Mouse (Mus musculus): Measurements from ENCODE around the gene Tmem120a. TPM values are rescaled to one million over a fixed set of nuclear protein-coding genes. Genes with fewer than 3 reads are reported as not detected.

Gene Tmem120a
- polyA plus RNA-seq, 1 experiment from 2014 or later, result 65.1 TPM

DNA sequence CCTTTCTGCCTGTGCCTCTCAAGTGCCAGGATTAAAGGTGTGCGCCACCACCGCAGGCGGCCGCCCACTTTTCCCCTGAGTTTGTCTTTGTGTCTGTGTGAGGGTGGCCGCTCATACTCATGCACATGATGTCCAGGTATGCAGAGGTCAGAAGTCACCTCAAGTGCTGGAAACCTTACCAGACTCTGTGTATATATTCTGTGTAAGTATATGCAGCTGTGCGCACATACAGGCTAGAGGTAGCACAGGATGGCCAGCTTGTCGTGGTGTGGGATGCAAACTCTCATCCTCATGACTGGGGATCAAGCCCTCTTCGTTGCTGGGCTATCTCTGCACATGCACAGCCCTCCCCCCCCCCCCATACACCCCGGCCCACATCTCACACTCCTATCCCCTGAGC lies 16.4 kb downstream of the Tmem120a start:
- no peaks in the 10 kb centered on the region for H3K9me3 ChIP-seq (ENCODE audit: control insufficient read depth, low read length)
- no peak overlapping the region for H3K27ac ChIP-seq (ENCODE audit: low read depth, low read length)
- H3K9ac ChIP-seq (ENCODE audit: low read depth, low read length), result no peak overlapping the region
- H3K4me2 ChIP-seq (replicated peaks; ENCODE audit: low read depth, low read length), result no peak overlapping the region
- WGBS, result 95% methylated on average over 9 of the region's 9 CpGs
- H3K4me1 ChIP-seq (ENCODE audit: control insufficient read depth, insufficient read depth, low read length), result peaks cover 24% of the 10 kb centered on the region
- peaks cover 47% of the 10 kb centered on the region for H3K36me3 ChIP-seq (ENCODE audit: control insufficient read depth, insufficient read depth, low read length)
- no peaks in the 10 kb centered on the region for H3K27me3 ChIP-seq (ENCODE audit: control insufficient read depth, insufficient read depth, low read length)
- no peak overlapping the region for H3K4me3 ChIP-seq (ENCODE audit: low read length)
- no peak for ATAC-seq (ENCODE audit: low FRiP score, low TSS enrichment)

DNA sequence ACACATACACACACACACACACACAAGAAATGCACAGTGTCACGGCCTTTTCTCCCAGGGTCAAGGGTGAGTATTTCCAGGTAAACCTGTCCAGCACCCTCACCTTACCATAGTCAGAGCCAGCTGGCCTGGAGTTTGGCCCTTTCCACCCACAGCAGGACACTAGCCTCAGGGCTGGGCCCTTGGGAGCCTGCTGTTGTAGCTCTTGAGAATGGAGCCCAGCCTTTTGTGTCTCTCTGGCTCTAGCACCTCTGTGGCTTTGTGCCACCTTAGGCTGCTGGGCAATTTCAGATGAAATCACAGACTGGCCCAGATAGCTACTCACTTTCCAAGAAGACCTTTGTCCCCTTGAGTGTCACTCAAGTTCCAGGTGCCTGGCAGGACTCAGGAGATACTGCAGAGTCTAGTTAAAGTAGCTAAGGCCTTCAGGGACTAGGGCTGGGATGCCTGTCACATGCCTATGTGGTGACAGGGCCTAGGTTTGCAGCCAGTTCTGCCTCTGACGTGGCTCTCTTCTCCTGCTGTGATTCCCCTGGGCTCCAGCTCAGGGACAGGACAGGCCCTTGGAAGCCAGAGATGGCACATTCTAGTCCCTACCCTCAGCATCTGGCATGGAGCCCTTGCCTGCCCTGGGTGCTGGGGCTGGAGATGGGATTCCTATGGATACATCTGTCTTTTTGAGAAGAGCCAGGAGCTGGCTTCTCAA lies 17.5 kb downstream of the Tmem120a start:
- Histone ChIP-seq H3K4me2 (replicated peaks; ENCODE audit: low read depth, low read length) (no peak overlapping the region), H3K9ac (ENCODE audit: low read depth, low read length) (no peak overlapping the region), H3K27ac (ENCODE audit: low read depth, low read length) (no peak overlapping the region), H3K36me3 (ENCODE audit: control insufficient read depth, insufficient read depth, low read length) (peaks cover 36% of the 10 kb centered on the region), H3K4me1 (ENCODE audit: control insufficient read depth, insufficient read depth, low read length) (peaks cover 24% of the 10 kb centered on the region), H3K4me3 (ENCODE audit: low read length) (no peak overlapping the region), H3K27me3 (ENCODE audit: control insufficient read depth, insufficient read depth, low read length) (no peaks in the 10 kb centered on the region), H3K9me3 (ENCODE audit: control insufficient read depth, low read length) (no peaks in the 10 kb centered on the region)
- WGBS, result 84% methylated on average over 2 of the region's 2 CpGs
- no peak for ATAC-seq (ENCODE audit: low FRiP score, low TSS enrichment)

DNA sequence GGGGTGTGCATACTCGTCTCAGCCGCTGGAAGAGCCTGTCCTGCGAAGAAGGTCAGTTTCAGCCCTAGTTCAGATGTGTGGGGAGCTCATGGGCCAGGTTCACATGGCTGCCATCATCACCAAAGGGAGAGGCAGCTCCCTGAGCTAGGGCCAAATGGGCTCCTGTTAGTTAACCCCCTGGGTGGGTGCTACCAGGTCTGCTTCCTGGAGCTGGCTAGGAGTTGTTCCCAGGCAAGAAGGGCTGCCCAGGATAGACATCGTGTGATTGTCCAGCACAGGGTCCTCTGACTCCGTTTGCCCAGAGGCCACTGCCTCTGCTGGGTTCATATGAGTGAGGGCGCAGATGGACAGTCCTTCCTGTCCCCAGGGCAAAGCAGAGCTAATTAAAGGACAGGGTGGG lies 18.3 kb downstream of the Tmem120a start:
- peak overlapping the region; percentile 32; the same call in 1 of the 2 replicates for H3K9ac ChIP-seq (ENCODE audit: low read depth, low read length)
- 29% methylated on average over 6 of the region's 6 CpGs for WGBS
- H3K27ac ChIP-seq (ENCODE audit: low read depth, low read length), result peak overlapping the region; percentile 76; the same call in 1 of the 2 replicates
- H3K4me1 ChIP-seq (ENCODE audit: control insufficient read depth, insufficient read depth, low read length), result peaks cover 24% of the 10 kb centered on the region
- peaks cover 28% of the 10 kb centered on the region for H3K36me3 ChIP-seq (ENCODE audit: control insufficient read depth, insufficient read depth, low read length)
- ATAC-seq (ENCODE audit: low FRiP score, low TSS enrichment), result no peak
- no peak overlapping the region for H3K4me3 ChIP-seq (ENCODE audit: low read length)
- peak overlapping the region; percentile 32 for H3K4me2 ChIP-seq (replicated peaks; ENCODE audit: low read depth, low read length)
- no peaks in the 10 kb centered on the region for H3K27me3 ChIP-seq (ENCODE audit: control insufficient read depth, insufficient read depth, low read length)
- no peaks in the 10 kb centered on the region for H3K9me3 ChIP-seq (ENCODE audit: control insufficient read depth, low read length)

DNA sequence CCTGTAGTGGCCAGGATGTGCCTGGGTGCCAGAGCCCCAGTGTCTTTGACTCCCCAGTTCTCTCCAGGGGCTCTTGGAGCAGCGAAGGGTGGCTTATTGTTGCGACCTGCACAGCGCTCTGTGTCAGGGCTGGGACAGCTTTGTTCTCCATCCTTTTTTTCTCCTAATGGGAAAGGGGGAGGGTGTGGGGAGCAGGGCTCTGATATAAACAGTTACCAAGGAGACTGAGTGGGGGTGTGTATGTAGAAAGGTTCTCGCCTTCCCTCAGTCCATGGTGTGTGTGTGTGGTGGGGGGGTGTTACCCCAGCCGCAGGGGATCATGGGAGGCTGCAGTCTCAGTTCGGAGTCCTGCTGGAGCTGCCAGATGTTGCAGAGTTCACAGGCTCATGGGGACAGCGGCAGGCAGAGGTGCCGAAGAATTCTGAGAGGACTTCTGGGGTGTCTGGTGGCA lies 18.8 kb downstream of the Tmem120a start:
- Histone ChIP-seq H3K27ac (ENCODE audit: low read depth, low read length) (peak overlapping the region; percentile 76), H3K27me3 (ENCODE audit: control insufficient read depth, insufficient read depth, low read length) (no peaks in the 10 kb centered on the region), H3K9ac (ENCODE audit: low read depth, low read length) (peak overlapping the region; percentile 32), H3K4me1 (ENCODE audit: control insufficient read depth, insufficient read depth, low read length) (peaks cover 24% of the 10 kb centered on the region), H3K4me3 (ENCODE audit: low read length) (no peak overlapping the region), H3K4me2 (replicated peaks; ENCODE audit: low read depth, low read length) (peak overlapping the region; percentile 32), H3K9me3 (ENCODE audit: control insufficient read depth, low read length) (no peaks in the 10 kb centered on the region), H3K36me3 (ENCODE audit: control insufficient read depth, insufficient read depth, low read length) (peaks cover 22% of the 10 kb centered on the region)
- peak; percentile 77 for ATAC-seq (ENCODE audit: low FRiP score, low TSS enrichment)
- 8% methylated on average over 8 of the region's 8 CpGs for WGBS

DNA sequence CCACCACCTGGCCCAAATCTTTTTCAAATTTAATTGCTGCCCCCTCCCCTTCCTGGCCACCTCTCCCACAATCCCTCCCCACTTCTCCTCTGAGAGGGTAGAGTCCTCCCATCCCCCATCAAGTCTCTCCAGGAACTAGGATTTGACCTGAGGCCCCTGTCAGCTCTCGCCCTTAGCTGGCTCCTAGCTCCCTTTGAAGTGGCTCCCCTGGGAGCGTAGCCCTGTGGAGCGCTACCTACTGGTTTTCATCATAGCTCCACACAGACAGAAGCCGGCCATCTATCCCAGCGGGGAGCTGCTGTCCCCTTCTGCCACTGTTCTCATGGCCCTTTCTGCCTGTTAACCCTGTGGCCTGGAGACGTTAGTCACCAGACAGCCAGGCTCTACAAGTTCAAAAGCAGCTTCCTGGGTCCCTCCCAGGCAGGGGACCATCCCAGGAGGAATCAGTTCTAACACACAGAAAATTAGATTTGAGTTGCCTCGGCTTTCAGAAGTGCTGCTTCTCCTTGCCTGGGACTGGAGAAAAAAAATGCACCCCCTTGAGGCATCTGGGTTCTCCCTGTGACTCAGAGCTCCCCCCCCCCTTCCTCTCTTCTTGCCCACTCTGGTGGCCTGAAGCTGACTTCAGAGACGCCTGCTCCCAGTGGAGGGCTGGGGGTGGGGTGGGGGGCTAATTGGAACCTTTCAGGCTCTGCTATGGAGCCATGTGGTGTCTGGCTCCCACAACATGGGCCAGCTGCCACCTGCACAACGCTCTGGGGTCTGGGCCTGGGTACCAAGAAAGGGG lies 19.5 kb downstream of the Tmem120a start:
- peak overlapping the region; percentile 32; the same call in 1 of the 2 replicates for H3K4me2 ChIP-seq (replicated peaks; ENCODE audit: low read depth, low read length)
- peak overlapping the region; percentile 31 for H3K9ac ChIP-seq (ENCODE audit: low read depth, low read length)
- no peak overlapping the region for H3K4me3 ChIP-seq (ENCODE audit: low read length)
- peak; percentile 47 for ATAC-seq (ENCODE audit: low FRiP score, low TSS enrichment)
- WGBS, result 16% methylated on average over 9 of the region's 9 CpGs
- no peaks in the 10 kb centered on the region for H3K9me3 ChIP-seq (ENCODE audit: control insufficient read depth, low read length)
- peak overlapping the region; percentile 76 for H3K27ac ChIP-seq (ENCODE audit: low read depth, low read length)
- peaks cover 24% of the 10 kb centered on the region for H3K4me1 ChIP-seq (ENCODE audit: control insufficient read depth, insufficient read depth, low read length)
- peaks cover 15% of the 10 kb centered on the region for H3K36me3 ChIP-seq (ENCODE audit: control insufficient read depth, insufficient read depth, low read length)
- H3K27me3 ChIP-seq (ENCODE audit: control insufficient read depth, insufficient read depth, low read length), result no peaks in the 10 kb centered on the region

DNA sequence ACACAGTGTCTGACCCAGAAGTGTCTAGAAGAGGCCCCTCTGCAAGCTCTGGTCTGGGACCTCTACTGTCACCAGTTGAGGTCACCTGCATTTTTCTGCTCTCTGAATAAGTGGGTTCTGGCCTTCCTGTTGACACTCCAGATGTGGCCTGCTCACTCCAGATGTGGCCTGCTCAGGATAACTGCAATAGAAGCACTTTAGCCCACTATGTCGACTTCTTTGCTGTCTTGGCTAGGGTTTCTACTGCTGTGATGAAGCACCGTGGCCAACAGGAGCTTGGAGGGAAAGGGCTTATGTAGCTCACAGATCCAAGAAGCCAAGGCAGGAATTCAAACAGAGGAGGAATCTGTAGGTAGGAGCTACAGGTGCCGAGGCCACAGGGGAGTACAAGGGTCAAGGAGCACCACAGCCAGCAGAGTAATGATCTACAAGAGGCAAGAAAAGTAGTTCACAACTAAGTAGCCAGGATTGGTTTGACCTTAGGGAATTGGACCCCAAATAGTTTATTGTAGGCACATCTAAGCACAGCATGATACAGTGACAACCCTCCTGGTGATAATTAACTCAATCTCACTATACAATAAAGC lies 21.0 kb downstream of the Tmem120a start:
- Histone ChIP-seq H3K9ac (ENCODE audit: low read depth, low read length) (no peak overlapping the region), H3K4me3 (ENCODE audit: low read length) (no peak overlapping the region), H3K27me3 (ENCODE audit: control insufficient read depth, insufficient read depth, low read length) (no peaks in the 10 kb centered on the region), H3K4me2 (replicated peaks; ENCODE audit: low read depth, low read length) (no peak overlapping the region), H3K27ac (ENCODE audit: low read depth, low read length) (no peak overlapping the region), H3K36me3 (ENCODE audit: control insufficient read depth, insufficient read depth, low read length) (peaks cover 5% of the 10 kb centered on the region), H3K4me1 (ENCODE audit: control insufficient read depth, insufficient read depth, low read length) (peaks cover 24% of the 10 kb centered on the region), H3K9me3 (ENCODE audit: control insufficient read depth, low read length) (no peaks in the 10 kb centered on the region)
- 56% methylated on average over 3 of the region's 3 CpGs for WGBS
- no peak for ATAC-seq (ENCODE audit: low FRiP score, low TSS enrichment)

DNA sequence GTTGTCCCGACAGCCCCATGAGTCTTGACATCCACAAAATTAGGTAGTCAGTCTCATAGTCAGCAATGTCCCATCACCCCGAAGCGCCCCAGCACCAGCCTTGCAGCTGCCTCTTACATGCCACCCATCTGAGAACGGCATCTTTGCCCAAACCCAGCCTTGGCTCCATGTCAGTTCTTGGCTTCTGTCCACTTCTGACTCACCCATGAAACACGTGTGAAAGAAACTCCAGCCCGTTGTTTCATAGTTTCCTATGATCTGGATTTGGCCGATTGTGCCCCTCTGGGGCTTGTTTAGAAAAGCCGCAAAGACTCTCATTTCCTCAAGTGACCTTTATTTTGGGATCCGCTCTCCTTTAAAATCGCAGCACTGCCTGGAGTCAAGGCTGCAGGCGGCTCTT lies 22.1 kb downstream of the Tmem120a start:
- Histone ChIP-seq H3K9me3 (ENCODE audit: control insufficient read depth, low read length) (no peaks in the 10 kb centered on the region), H3K27ac (ENCODE audit: low read depth, low read length) (no peak overlapping the region), H3K4me2 (replicated peaks; ENCODE audit: low read depth, low read length) (no peak overlapping the region), H3K4me3 (ENCODE audit: low read length) (no peak overlapping the region), H3K9ac (ENCODE audit: low read depth, low read length) (no peak overlapping the region), H3K4me1 (ENCODE audit: control insufficient read depth, insufficient read depth, low read length) (peaks cover 24% of the 10 kb centered on the region), H3K27me3 (ENCODE audit: control insufficient read depth, insufficient read depth, low read length) (no peaks in the 10 kb centered on the region), H3K36me3 (ENCODE audit: control insufficient read depth, insufficient read depth, low read length) (peaks cover 9% of the 10 kb centered on the region)
- no peak for ATAC-seq (ENCODE audit: low FRiP score, low TSS enrichment)
- WGBS, result 85% methylated on average over 11 of the region's 11 CpGs

DNA sequence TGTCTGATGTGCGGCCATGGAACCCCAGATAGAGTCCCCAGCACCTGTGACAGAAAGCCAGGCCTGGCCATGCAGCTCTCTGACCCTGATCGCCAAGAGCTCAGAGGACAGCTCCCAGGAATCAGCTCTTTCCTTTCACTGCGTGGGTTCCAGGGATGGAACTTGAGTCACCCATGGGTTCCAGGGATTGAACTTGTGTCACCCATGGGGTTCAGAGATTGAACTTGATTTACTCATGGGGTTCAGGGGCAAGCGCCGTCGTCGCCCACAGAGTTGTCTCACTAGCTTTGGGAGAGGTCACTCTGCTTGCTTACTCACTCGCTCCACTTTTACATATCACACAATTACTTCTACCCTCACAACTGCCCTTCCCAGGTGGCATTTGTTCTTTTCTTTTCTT lies 23.2 kb downstream of the Tmem120a start:
- H3K4me1 ChIP-seq (ENCODE audit: control insufficient read depth, insufficient read depth, low read length), result peaks cover 20% of the 10 kb centered on the region
- H3K4me3 ChIP-seq (ENCODE audit: low read length), result no peak overlapping the region
- H3K9ac ChIP-seq (ENCODE audit: low read depth, low read length), result no peak overlapping the region
- no peak overlapping the region for H3K27ac ChIP-seq (ENCODE audit: low read depth, low read length)
- peaks cover 17% of the 10 kb centered on the region for H3K36me3 ChIP-seq (ENCODE audit: control insufficient read depth, insufficient read depth, low read length)
- H3K9me3 ChIP-seq (ENCODE audit: control insufficient read depth, low read length), result no peaks in the 10 kb centered on the region
- WGBS, result 86% methylated on average over 8 of the region's 8 CpGs
- no peak overlapping the region for H3K4me2 ChIP-seq (replicated peaks; ENCODE audit: low read depth, low read length)
- no peak for ATAC-seq (ENCODE audit: low FRiP score, low TSS enrichment)
- no peaks in the 10 kb centered on the region for H3K27me3 ChIP-seq (ENCODE audit: control insufficient read depth, insufficient read depth, low read length)

DNA sequence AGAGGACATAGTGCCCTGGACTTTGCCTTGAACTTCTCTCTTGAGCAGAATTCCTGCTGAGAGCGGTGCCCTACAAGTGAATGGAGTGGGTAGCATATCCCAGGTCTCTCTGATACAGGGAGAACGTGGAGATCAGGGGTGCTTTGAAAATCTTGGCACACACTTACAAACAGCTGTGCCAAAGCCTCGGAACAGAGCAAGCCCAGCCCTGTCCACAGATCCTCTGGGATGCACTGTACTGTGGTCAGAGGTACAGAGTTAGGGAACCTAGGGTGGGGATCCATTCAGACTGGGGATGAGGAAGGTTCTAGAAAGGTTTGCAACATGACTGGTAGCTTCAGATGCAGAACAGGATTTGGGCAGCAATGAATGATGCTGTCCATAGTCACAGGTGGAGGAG lies 24.1 kb downstream of the Tmem120a start:
- no peaks in the 10 kb centered on the region for H3K9me3 ChIP-seq (ENCODE audit: control insufficient read depth, low read length)
- H3K4me2 ChIP-seq (replicated peaks; ENCODE audit: low read depth, low read length), result no peak overlapping the region
- no peak overlapping the region for H3K4me3 ChIP-seq (ENCODE audit: low read length)
- no peak overlapping the region for H3K27ac ChIP-seq (ENCODE audit: low read depth, low read length)
- no peak for ATAC-seq (ENCODE audit: low FRiP score, low TSS enrichment)
- 90% methylated on average over 3 of the region's 3 CpGs for WGBS
- no peak overlapping the region for H3K9ac ChIP-seq (ENCODE audit: low read depth, low read length)
- H3K27me3 ChIP-seq (ENCODE audit: control insufficient read depth, insufficient read depth, low read length), result no peaks in the 10 kb centered on the region
- peaks cover 17% of the 10 kb centered on the region for H3K36me3 ChIP-seq (ENCODE audit: control insufficient read depth, insufficient read depth, low read length)
- H3K4me1 ChIP-seq (ENCODE audit: control insufficient read depth, insufficient read depth, low read length), result peaks cover 11% of the 10 kb centered on the region
